Mouse (Mus musculus) bone marrow macrophage, adult 2 months (primary cell): Measurements from ENCODE around the gene Hilpda. TPM values are rescaled to one million over a fixed set of nuclear protein-coding genes. Genes with fewer than 3 reads are reported as not detected.
A peak's percentile ranks its signal among the peaks of the same experiment; 100 is the strongest.

Experiments
- H3K27ac ChIP-seq: 2 replicates; pipeline ENCODE4 v1.5.1; 2012; ENCODE audit warnings: low read depth, low read length; ENCODE audit not compliant: insufficient read depth
- H3K4me1 ChIP-seq: 2 replicates; pipeline ENCODE4 v1.6.1; 2012; ENCODE audit warnings: low read length; ENCODE audit not compliant: control insufficient read depth, insufficient read depth
- H3K4me3 ChIP-seq: 2 replicates; pipeline ENCODE4 v1.5.1; 2012; ENCODE audit warnings: mild to moderate bottlenecking, low read length, moderate library complexity; ENCODE audit not compliant: insufficient read depth
- CTCF ChIP-seq: IDR thresholded peaks from 2 replicates; pipeline ENCODE4 v1.5.1; 2012; ENCODE audit warnings: low read depth, mild to moderate bottlenecking, low read length, moderate library complexity
- POLR2A ChIP-seq: IDR thresholded peaks from 2 replicates; pipeline ENCODE4 v1.6.1; 2012; ENCODE audit warnings: mild to moderate bottlenecking, low read depth, low read length, borderline replicate concordance
- polyA plus RNA-seq: library from polyadenylated mRNA; stranded (reverse); fragments of >200 nt; gene quantifications from 2 replicates; pipeline ENCODE4 v1.2.4, GENCODE M21; 2012; ENCODE audit not compliant: missing spikeins, insufficient read depth, insufficient read length

Hilpda gene
- polyA plus RNA-seq = 4.7 and 7.2 TPM in 2 replicates

DNA sequence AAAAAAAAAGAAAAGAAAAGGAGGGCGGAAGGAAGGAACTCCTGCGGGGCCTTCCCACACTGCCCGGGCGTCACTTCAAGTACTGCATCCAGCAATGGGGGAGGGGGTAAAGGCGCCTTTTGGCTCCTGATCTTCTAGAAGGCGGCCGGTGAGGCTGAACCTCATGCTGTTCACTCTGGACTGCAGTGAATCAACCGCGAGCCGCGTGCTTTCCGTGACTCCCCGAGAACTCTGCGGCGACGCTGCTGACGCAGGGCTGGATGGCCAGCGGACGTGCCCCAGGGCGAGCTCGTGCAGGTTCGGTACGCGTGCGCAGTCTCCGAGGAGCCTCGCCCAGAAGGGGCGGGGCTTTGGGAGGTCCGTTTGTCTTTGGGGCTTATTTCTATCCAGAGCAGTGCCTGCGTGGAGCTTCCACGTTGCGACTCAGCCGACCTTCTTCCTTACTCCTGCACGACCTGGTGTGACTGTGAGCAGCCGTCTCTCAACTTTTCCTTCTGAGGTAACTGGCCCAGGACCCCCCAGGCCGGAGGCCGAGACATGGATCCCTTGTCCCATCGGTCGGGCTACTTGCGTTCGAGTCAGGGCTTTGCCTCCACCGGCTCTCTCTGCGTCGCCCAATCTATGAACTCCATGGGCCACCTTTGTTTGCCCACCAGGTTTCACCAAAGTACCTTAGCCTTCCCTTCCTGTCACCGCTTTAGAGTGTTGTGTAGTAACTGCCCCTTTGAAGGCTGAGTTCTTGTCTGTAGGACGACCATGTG lies at the start of gene Hilpda:
Gene Hilpda (plus strand): TSS at position 177 of the 761 bp plus-strand sequence.
- TF ChIP-seq POLR2A (no peak), CTCF (no peak)
- H3K27ac ChIP-seq = peak within 1 kb of the TSS; percentile 81
- peak within 1 kb of the TSS; percentile 77 for H3K4me3 ChIP-seq
- H3K4me1 ChIP-seq = peaks cover 12% of the 10 kb centered on the region

DNA sequence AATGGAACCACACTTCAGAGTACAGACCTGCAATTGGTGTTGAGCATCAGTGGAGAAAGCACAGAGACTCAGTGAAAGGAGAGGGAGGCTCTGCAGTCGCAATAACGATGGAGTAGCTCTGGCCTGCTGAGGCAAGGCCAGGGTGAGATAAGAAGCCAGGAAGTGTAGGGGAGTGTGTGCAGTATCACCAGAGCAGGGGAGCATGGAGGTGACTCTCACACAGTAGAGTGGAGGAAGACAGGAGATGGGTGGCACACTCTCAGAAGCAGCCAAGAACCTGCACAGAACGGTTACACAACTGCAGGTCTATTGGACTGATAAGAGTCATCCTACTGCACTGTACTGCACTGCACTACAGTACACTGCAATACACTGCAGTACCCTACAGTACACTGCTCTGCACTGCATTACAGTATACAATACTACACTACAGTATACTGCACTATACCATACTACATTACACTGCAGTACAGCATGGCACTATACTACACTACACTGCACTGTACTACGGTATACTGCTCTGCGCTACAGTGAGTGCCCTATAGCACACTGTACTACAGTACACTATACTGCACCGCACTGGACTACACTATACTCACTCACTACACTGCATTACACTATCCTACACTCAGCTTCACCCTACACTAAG lies 42.9 kb upstream of the Hilpda start:
- TF ChIP-seq CTCF (no peak), POLR2A (no peak)

DNA sequence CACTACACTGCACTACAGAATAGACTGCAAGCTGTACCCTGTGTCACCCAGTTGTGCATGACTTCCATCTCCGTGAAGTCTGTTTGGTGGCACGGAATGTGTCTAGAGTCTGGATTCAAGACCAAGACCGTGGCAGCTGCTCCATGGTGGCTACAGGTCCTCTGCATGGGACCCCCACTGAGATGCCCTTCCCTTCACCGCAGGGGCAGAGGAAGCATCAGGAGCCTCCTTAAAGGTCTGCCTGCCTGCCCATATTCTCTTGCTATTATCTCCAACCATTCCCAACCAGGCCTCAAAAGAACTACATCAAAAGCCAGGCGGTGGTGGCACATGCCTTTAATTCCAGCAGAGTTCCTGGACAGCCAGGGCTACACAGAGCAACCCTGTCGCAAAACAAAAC lies 41.9 kb upstream of the Hilpda start:
- no peak for TF ChIP-seq POLR2A
- no peak for TF ChIP-seq CTCF
- Histone ChIP-seq H3K27ac (no peak overlapping the region), H3K4me3 (no peak overlapping the region), H3K4me1 (no peaks in the 10 kb centered on the region)

More for the DNA sequence above, 42.9 kb upstream of the Hilpda start:
- H3K4me3 ChIP-seq = no peak overlapping the region
- H3K4me1 ChIP-seq = no peaks in the 10 kb centered on the region
- no peak overlapping the region for H3K27ac ChIP-seq

DNA sequence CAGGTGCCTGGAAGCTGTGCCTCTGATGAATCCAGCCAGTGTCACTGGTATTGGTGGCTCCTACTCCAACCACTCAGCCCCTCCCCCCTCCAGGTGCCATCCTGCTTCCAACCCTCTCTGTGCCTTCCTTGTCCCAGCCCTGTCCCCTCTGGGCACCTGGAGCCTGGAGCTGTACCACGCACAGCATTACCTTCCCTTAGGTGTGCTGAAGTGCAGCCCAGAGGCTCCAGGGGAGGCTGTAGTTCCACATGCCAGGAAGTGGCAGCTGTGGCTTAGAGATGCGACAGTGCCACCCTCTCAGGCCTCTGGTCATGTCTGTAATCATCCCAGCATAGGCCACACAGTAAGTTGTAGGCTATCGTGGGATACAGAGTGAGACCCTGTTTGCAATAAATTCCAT lies 40.5 kb upstream of the Hilpda start:
- no peak for TF ChIP-seq POLR2A
- no peak for TF ChIP-seq CTCF
- Histone ChIP-seq H3K27ac (no peak overlapping the region), H3K4me1 (no peaks in the 10 kb centered on the region), H3K4me3 (no peak overlapping the region)

DNA sequence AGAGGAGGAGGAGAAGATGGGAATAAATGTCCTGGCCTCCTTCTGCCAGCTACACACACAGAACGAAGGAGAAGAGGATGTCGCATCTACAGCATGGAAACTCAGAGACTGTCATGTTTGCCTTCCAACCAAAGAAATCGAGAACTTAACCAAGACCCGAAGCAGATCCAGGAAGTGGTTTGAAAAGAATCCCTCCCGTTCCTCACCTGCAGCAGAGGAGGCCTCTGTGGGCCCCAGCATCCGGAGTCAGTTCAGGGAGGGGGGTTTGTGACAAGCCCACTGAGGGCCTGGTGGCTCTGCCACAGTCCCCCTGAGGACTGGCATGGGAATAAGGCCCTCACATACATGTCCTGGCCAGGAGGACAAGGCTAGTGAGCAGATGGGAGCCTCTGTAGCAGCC lies 40.0 kb upstream of the Hilpda start:
- TF ChIP-seq CTCF (no peak), POLR2A (no peak)
- Histone ChIP-seq H3K4me1 (no peaks in the 10 kb centered on the region), H3K27ac (no peak overlapping the region), H3K4me3 (no peak overlapping the region)

DNA sequence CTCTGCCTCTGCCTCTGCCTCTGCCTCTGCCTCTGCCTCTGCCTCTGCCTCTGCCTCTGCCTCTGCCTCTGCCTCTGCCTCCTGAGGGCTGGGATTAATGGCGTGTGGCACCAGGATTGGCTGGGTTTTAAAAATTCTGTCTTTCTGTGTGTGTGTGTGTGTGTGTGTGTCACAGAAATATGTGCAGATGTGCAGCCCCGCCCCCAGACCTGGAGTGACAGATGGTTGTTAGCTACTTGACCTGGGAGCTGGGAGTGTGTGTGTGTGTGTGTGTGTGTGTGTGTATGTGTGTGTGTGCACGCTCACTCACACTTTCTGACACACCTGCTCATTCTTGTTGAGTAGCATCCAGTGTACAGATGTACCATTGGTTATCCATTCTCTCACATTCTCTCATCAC lies 38.6 kb upstream of the Hilpda start:
- no peak for TF ChIP-seq POLR2A
- TF ChIP-seq CTCF = no peak
- no peak overlapping the region for H3K27ac ChIP-seq
- H3K4me3 ChIP-seq = no peak overlapping the region
- H3K4me1 ChIP-seq = no peaks in the 10 kb centered on the region

DNA sequence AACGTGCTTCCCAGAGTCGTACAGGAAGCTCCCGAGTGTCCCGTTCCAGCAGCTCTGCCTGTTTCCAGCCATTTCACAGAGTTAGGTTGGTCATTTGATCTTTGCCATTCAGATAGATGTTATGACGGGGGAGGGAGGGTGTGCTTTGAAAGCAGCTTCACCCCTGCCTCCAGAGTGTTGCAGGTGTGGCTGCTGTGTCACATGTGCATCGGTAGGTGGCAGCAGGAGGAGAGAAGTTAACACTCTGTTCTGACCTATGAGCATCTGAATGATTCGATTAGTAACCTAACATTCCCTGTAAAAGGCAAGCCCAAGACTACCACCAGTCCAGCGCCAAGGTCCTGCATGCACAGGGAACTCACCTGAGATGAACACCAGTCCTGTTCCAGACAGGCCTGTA lies 38.0 kb upstream of the Hilpda start:
- no peak overlapping the region for H3K4me3 ChIP-seq
- TF ChIP-seq CTCF (peak; percentile 30; the same call in 1 of the 2 replicates), POLR2A (no peak)
- no peaks in the 10 kb centered on the region for H3K4me1 ChIP-seq
- no peak overlapping the region for H3K27ac ChIP-seq

DNA sequence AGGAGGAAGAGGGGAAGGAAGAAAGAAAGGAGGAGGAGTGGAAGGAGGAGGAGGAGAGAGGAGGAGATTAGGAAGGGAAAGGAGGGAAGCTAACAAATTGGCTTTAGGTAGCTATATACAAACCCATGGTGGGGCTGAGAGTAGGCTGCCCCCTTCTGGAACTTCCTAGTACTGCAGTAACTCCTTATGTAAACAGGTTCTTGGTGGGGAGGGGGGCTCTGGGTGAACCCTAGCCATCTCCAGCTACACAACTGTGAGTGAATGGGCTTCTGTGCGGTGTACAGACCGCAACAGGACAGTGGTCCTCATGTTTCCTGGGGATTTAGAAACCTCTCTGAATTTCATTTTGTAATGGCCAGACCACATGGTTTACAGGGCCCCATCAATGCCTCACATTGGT lies 31.5 kb upstream of the Hilpda start:
- no peak overlapping the region for H3K27ac ChIP-seq
- H3K4me3 ChIP-seq = no peak overlapping the region
- TF ChIP-seq CTCF = peak; percentile 77
- no peak for TF ChIP-seq POLR2A
- peaks cover 8% of the 10 kb centered on the region for H3K4me1 ChIP-seq

DNA sequence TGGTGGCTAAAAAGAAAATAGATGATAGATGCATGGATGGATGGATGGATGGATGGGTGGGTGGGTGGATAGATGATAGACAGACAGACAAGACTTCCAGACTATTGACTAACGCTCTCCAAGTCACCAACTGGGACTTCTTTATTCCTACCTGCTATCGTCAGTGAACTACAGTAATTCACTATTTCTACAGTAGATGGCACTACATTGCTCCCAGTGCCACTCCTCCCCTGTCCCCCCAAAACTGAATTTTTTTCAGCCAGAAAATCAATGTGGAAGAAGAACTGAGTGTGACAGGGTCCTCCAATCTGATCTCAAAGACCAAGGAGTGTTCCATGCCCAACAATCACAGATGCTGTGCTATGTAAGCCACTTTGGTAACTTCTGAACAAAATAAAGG lies 30.6 kb upstream of the Hilpda start:
- TF ChIP-seq POLR2A = no peak
- no peak for TF ChIP-seq CTCF
- Histone ChIP-seq H3K4me3 (no peak overlapping the region), H3K4me1 (peaks cover 17% of the 10 kb centered on the region), H3K27ac (no peak overlapping the region)

DNA sequence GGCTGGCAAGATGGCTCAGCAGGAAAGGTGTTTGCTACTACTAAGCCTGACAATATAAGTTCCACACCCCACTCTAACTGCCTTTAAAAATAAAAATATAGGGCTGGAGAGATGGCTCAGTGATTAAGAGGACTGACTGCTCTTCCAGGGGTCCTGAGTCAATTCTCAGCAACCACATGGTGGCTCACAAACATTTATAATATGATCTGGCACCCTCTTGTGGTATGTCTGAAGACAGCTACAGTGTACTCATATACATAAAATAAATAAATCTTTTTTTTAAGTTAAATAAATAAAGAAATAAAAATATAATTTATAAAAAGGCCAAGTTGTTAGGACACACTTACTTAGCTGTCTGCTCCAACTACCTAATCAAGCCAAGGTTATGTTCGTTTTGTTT lies 30.0 kb upstream of the Hilpda start:
- H3K27ac ChIP-seq = no peak overlapping the region
- no peak for TF ChIP-seq POLR2A
- peaks cover 23% of the 10 kb centered on the region for H3K4me1 ChIP-seq
- H3K4me3 ChIP-seq = no peak overlapping the region
